Mouse (Mus musculus): Measurements from ENCODE around the gene Gpr152.

- TF ChIP-seq EP300 (IDR thresholded peaks at IDR 0.05; ENCODE audit: low read depth) (no peak), CTCF (IDR thresholded peaks at IDR 0.05; ENCODE audit: low read depth) (no peak)
Observed at GRCm38 (mm10) chr19:4164100-4164499, 24.5 kb downstream of the Gpr152 start.

Data from liver, postnatal 0 days (tissue).